29 mouse cellular contexts compared by ENCODE assay signal in genomic region chr1:143907312-143907711, GRCm38 (mm10).
DNase-seq lines count a peak whose midpoint lies in the region; ATAC-seq lines count a peak whose summit lies in the region.
"Had no signal": no experiment of that assay in that cellular context is flagged by ENCODE, and none has a peak within 500 bp of the region (broad histone marks: within the 10 kb centered on the region; RNA-seq: fewer than 3 reads in every experiment).

No protein-coding gene starts in this region.

- H3K9me3 ChIP-seq in forebrain, embryonic 14.5 days (replicated peaks; ENCODE audit: control insufficient read depth, low read length) = no peaks in the 10 kb centered on the region
- H3K9me3 ChIP-seq: embryonic facial prominence, embryonic 10.5 days; embryonic facial prominence, embryonic 13.5 days; forebrain, embryonic 12.5 days; G1E; heart, embryonic 10.5 days; hindbrain, embryonic 13.5 days had no signal

- no peak overlapping the region for H3K9ac ChIP-seq in forebrain, embryonic 14.5 days (ENCODE audit: low read length)
- H3K9ac ChIP-seq: embryonic facial prominence, embryonic 13.5 days; forebrain, embryonic 12.5 days; hindbrain, embryonic 13.5 days had no signal

- H3K4me2 ChIP-seq in forebrain, embryonic 14.5 days (ENCODE audit: low read length) = no peak overlapping the region
- H3K4me2 ChIP-seq: embryonic facial prominence, embryonic 13.5 days; forebrain, embryonic 12.5 days; hindbrain, embryonic 13.5 days had no signal

- no peak overlapping the region for H3K4me3 ChIP-seq in forebrain, embryonic 14.5 days (ENCODE audit: low read depth, low read length)
- H3K4me3 ChIP-seq: embryonic facial prominence, embryonic 10.5 days; embryonic facial prominence, embryonic 13.5 days; erythroblast, embryonic 14.5 days; forebrain, embryonic 12.5 days; heart, adult 2 months; heart, embryonic 10.5 days; hindbrain, embryonic 13.5 days had no signal

- H3K36me3 ChIP-seq in forebrain, embryonic 14.5 days (ENCODE audit: control insufficient read depth, insufficient read depth, low read length) = no peaks in the 10 kb centered on the region
- H3K36me3 ChIP-seq: embryonic facial prominence, embryonic 10.5 days; embryonic facial prominence, embryonic 13.5 days; forebrain, embryonic 12.5 days; G1E; heart, embryonic 10.5 days; hindbrain, embryonic 13.5 days had no signal

- DNase-seq in thymus, postnatal 0 days (ENCODE audit: low spot score) = peak; percentile 41
- no peak for DNase-seq in thymus, postnatal 14 days
- DNase-seq in T-cell, adult 2 months (ENCODE audit: low spot score) = peak; percentile 35
- peak; percentile 65 for DNase-seq in naive thymus-derived CD4-positive, alpha-beta T cell, adult 2 months (ENCODE audit: low read depth)
- no peak for DNase-seq in forebrain, embryonic 14.5 days (ENCODE audit: low spot score)
- DNase-seq in adipocyte (ENCODE audit: low spot score) = no peak
- DNase-seq: adrenal gland, postnatal 14 days; B cell, adult 2 months; cerebellum, adult 11 months; cerebellum, adult 8-10 months; cerebellum, postnatal 10 days; cerebellum, postnatal 36 days; embryo, embryonic 11 days; gastrocnemius, postnatal 10 days; gastrocnemius, postnatal 36 days; heart, adult 2 months; kidney, adult 18-20 months had no signal

- H3K4me1 ChIP-seq in forebrain, embryonic 14.5 days (ENCODE audit: control insufficient read depth, insufficient read depth, low read length) = no peaks in the 10 kb centered on the region
- H3K4me1 ChIP-seq: embryonic facial prominence, embryonic 10.5 days; embryonic facial prominence, embryonic 13.5 days; heart, embryonic 10.5 days had no signal

- ATAC-seq in forebrain, embryonic 14.5 days = no peak
- ATAC-seq: forebrain, embryonic 16.5 days; hindbrain, embryonic 16.5 days; intestine, embryonic 16.5 days; Patski had no signal

- no peak overlapping the region for H3K27ac ChIP-seq in forebrain, embryonic 14.5 days (ENCODE audit: low read depth, low read length)
- H3K27ac ChIP-seq: embryonic facial prominence, embryonic 10.5 days; embryonic facial prominence, embryonic 13.5 days; forebrain, embryonic 12.5 days; heart, adult 2 months; heart, embryonic 10.5 days; hindbrain, embryonic 13.5 days had no signal

- 83% methylated on average over 6 of the region's 6 CpGs for WGBS in forebrain, embryonic 14.5 days

- no peaks in the 10 kb centered on the region for H3K27me3 ChIP-seq in forebrain, embryonic 14.5 days (replicated peaks; ENCODE audit: control insufficient read depth, insufficient read depth, low read length)
- H3K27me3 ChIP-seq: CH12.LX; embryonic facial prominence, embryonic 13.5 days; forebrain, embryonic 12.5 days; Patski had no signal

Comparison
In these comparisons a context has a peak if more than half of its experiments do, and no peak if none do; other contexts are left out.
1. DNase-seq: peak in thymus, postnatal 0 days (single experiment), T-cell, adult 2 months (single experiment) and naive thymus-derived CD4-positive, alpha-beta T cell, adult 2 months (single experiment); none in thymus, postnatal 14 days (single experiment), forebrain, embryonic 14.5 days (single experiment) and adipocyte (single experiment).